Mouse (Mus musculus): Measurements from ENCODE around the gene Izumo1r. TPM values are rescaled to one million over a fixed set of nuclear protein-coding genes. Genes with fewer than 3 reads are reported as not detected.
A peak's percentile ranks its signal among the peaks of the same experiment; 100 is the strongest.

Gene Izumo1r
- total and polyA plus RNA-seq, 3 experiments = not detected

DNA sequence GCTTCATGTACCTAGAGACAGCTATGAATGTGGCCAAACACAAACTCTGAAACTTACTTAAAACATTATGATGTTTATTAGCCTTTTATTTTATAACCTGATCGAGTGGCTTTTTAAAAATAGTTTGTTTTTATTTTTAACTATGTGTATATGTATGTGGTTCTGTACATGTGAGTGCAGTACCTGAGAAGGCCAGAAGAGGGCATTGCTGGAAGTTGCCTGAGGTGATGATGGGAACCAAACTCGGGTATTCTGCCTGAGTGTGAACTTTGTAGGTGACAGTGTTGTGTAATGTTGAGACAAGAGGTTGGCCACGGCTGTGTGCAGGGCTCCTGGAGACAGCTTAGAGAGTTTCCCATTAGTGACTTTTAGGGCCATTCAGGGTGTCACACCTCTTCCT, 9.1 kb downstream of the Izumo1r start:
- Histone ChIP-seq H3K4me1 (ENCODE audit: control insufficient read depth in 1 of 2, insufficient read depth in 2 of 2, low read length in 2 of 2) (no peaks in the 10 kb centered on the region), H3K36me3 (ENCODE audit: control insufficient read depth in 1 of 2, insufficient read depth in 2 of 2, low read length in 2 of 2) (no peaks in the 10 kb centered on the region), H3K9me3 (replicated peaks; ENCODE audit: insufficient read depth, low read length) (no peaks in the 10 kb centered on the region), H3K27ac (ENCODE audit: control insufficient read depth, low read depth, low read length) (no peak overlapping the region), H3K4me3 (ENCODE audit: control insufficient read depth in 1 of 2, insufficient read depth in 1 of 2, low read depth in 2 of 2, low read length in 2 of 2) (no peak overlapping the region), H3K27me3 (ENCODE audit: control insufficient read depth in 1 of 2, insufficient read depth in 2 of 2, low read length in 2 of 2) (no peaks in the 10 kb centered on the region), H3K79me2 (ENCODE audit: control insufficient read depth, insufficient read depth, low read length, poor library complexity) (no peaks in the 10 kb centered on the region), H3K9ac (ENCODE audit: control insufficient read depth, low read depth, low read length, poor library complexity, severe bottlenecking) (no peak overlapping the region)
- TF ChIP-seq MEF2A (IDR thresholded peaks at IDR 0.05; ENCODE audit: extremely low read depth, insufficient replicate concordance, low read depth, low read length, poor library complexity, severe bottlenecking) (no peak), BHLHE40 (IDR thresholded peaks at IDR 0.05; ENCODE audit: borderline replicate concordance, low read depth, low read length) (no peak), KAT2A (conservative IDR thresholded peaks at IDR 0.05; ENCODE audit: low read depth, low read length) (no peak), RAD21 (IDR thresholded peaks at IDR 0.05; ENCODE audit: low read depth, low read length) (peak; percentile 35), SIN3A (IDR thresholded peaks at IDR 0.05; ENCODE audit: low read length) (no peak), SMC3 (IDR thresholded peaks at IDR 0.05; ENCODE audit: low read depth, low read length) (peak; percentile 70), POLR2A (IDR thresholded peaks at IDR 0.05; ENCODE audit: control insufficient read depth in 1 of 2, insufficient read depth in 1 of 2, low read depth in 1 of 2, low read length in 2 of 2, poor library complexity in 1 of 2) (no peak), GABPA (IDR thresholded peaks at IDR 0.05; ENCODE audit: low read depth, low read length) (no peak), MAFK (IDR thresholded peaks at IDR 0.05; ENCODE audit: borderline replicate concordance, low read depth, low read length) (no peak), JUND (IDR thresholded peaks at IDR 0.05; ENCODE audit: low read depth, low read length) (no peak), TCF12 (IDR thresholded peaks at IDR 0.05; ENCODE audit: low read depth, low read length) (no peak), HCFC1 (IDR thresholded peaks at IDR 0.05; ENCODE audit: low read depth, low read length) (no peak), MXI1 (IDR thresholded peaks at IDR 0.05; ENCODE audit: low read depth, low read length) (no peak), TAL1 (IDR thresholded peaks at IDR 0.05; ENCODE audit: low read length) (no peak), CTCF (IDR thresholded peaks at IDR 0.05 in 2 of 3, conservative IDR thresholded peaks at IDR 0.05 in 1 of 3; ENCODE audit: control insufficient read depth in 1 of 3, insufficient read depth in 1 of 3, low read depth in 2 of 3, low read length in 3 of 3, poor library complexity in 1 of 3, severe bottlenecking in 1 of 3) (peak; percentile 58 to 86 (median 66)), ELF1 (IDR thresholded peaks at IDR 0.05; ENCODE audit: low read depth, low read length) (no peak), POLR2AphosphoS5 (IDR thresholded peaks at IDR 0.05; ENCODE audit: borderline replicate concordance, low read depth, low read length) (no peak), ZKSCAN1 (IDR thresholded peaks at IDR 0.05; ENCODE audit: low read depth, low read length) (no peak), TBP (IDR thresholded peaks at IDR 0.05; ENCODE audit: low read depth, low read length) (no peak)
- peak; percentile 60 for DNase-seq (ENCODE audit: low read depth, low spot score)

DNA sequence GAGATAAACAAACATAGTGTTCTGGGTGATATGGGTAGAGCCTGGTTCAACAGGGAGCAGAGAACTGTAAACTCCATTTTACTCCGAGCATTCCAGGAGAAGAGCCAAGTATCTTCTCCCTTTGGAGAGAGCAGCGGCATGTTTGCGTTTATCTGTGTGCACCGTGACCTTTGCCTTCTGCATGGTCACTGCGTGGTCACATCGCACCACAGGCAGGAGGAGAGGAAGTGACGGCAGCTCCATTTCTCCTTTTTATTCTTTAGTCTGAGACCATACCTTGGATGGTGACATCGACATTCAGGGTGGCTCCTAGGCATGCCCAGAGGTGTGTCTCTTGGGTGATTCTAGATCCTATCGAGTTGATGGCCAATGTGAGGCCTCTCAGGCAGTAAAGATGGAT, 10.4 kb downstream of the Izumo1r start:
- no peaks in the 10 kb centered on the region for H3K4me1 ChIP-seq (ENCODE audit: control insufficient read depth in 1 of 2, insufficient read depth in 2 of 2, low read length in 2 of 2)
- no peak overlapping the region for H3K4me3 ChIP-seq (ENCODE audit: control insufficient read depth in 1 of 2, insufficient read depth in 1 of 2, low read depth in 2 of 2, low read length in 2 of 2)
- no peaks in the 10 kb centered on the region for H3K79me2 ChIP-seq (ENCODE audit: control insufficient read depth, insufficient read depth, low read length, poor library complexity)
- no peak overlapping the region for H3K9ac ChIP-seq (ENCODE audit: control insufficient read depth, low read depth, low read length, poor library complexity, severe bottlenecking)
- no peaks in the 10 kb centered on the region for H3K36me3 ChIP-seq (ENCODE audit: control insufficient read depth in 1 of 2, insufficient read depth in 2 of 2, low read length in 2 of 2)
- TF ChIP-seq MAZ (IDR thresholded peaks at IDR 0.05; ENCODE audit: low read depth, low read length) (no peak), RAD21 (IDR thresholded peaks at IDR 0.05; ENCODE audit: low read depth, low read length) (no peak)
- H3K9me3 ChIP-seq (replicated peaks; ENCODE audit: insufficient read depth, low read length) = no peaks in the 10 kb centered on the region
- no peak overlapping the region for H3K27ac ChIP-seq (ENCODE audit: control insufficient read depth, low read depth, low read length)
- DNase-seq (ENCODE audit: low read depth, low spot score) = no peak
- H3K27me3 ChIP-seq (ENCODE audit: control insufficient read depth in 1 of 2, insufficient read depth in 2 of 2, low read length in 2 of 2) = no peaks in the 10 kb centered on the region

Measured in MEL (cell line).